Mouse (Mus musculus) small intestine, adult 2 months (tissue): Measurements from ENCODE around the gene Gm10644. TPM values are rescaled to one million over a fixed set of nuclear protein-coding genes. Genes with fewer than 3 reads are reported as not detected.

Experiments
- H3K27ac ChIP-seq: fragments of 200-500 bp; 2 replicates; pipeline ENCODE4 v1.5.1; 2012; ENCODE audit warnings: low read depth, low read length, control low read depth, inconsistent platforms; ENCODE audit not compliant: insufficient read depth
- H3K27me3 ChIP-seq: fragments of 200-500 bp; 2 replicates; pipeline ENCODE4 v1.6.1; 2012; ENCODE audit warnings: mild to moderate bottlenecking, moderate library complexity, low read length, inconsistent platforms; ENCODE audit not compliant: control insufficient read depth, insufficient read depth
- H3K36me3 ChIP-seq: fragments of 200-500 bp; 2 replicates; pipeline ENCODE4 v1.6.1; 2012; ENCODE audit warnings: mild to moderate bottlenecking, low read length, control low read depth, inconsistent platforms; ENCODE audit not compliant: control insufficient read depth, insufficient read depth
- H3K4me1 ChIP-seq: fragments of 200-500 bp; 2 replicates; pipeline ENCODE4 v1.6.1; 2012; ENCODE audit warnings: low read length, inconsistent platforms, mixed read lengths; ENCODE audit not compliant: control insufficient read depth, insufficient read depth, insufficient read length
- H3K4me3 ChIP-seq: fragments of 200-500 bp; 2 replicates; pipeline ENCODE4 v1.5.1; 2012; ENCODE audit warnings: low read depth, mild to moderate bottlenecking, control low read depth, inconsistent platforms, low read length, moderate library complexity
- CTCF ChIP-seq: fragments of 200-500 bp; IDR thresholded peaks from 2 replicates; pipeline ENCODE4 v1.5.1; 2012; ENCODE audit warnings: low read depth, mild to moderate bottlenecking, control low read depth, inconsistent platforms, low read length, moderate library complexity, mixed read lengths; ENCODE audit not compliant: insufficient replicate concordance, insufficient read length; ENCODE audit errors: extremely low read depth
- POLR2A ChIP-seq: fragments of 200-500 bp; IDR thresholded peaks from 2 replicates; pipeline ENCODE4 v1.6.1; 2012; ENCODE audit warnings: low read depth, mild to moderate bottlenecking, control low read depth, inconsistent platforms, low read length, moderate library complexity
- WGBS: fragments of 180-500 bp; shearing (Covaris S2); methylation state at CpG from one replicate; pipeline ENCODE4 v1.1.7; 2018; 5-methylcytosine and 5-hydroxymethylcytosine counted together
- polyA plus RNA-seq: library from polyadenylated mRNA; depleted of rRNA; stranded (reverse); fragments of >200 nt; gene quantifications from 2 replicates; pipeline ENCODE4 v1.2.3, GENCODE M21; 2012

The Gm10644 gene
- polyA plus RNA-seq, 1 experiment = 0.44 TPM

DNA sequence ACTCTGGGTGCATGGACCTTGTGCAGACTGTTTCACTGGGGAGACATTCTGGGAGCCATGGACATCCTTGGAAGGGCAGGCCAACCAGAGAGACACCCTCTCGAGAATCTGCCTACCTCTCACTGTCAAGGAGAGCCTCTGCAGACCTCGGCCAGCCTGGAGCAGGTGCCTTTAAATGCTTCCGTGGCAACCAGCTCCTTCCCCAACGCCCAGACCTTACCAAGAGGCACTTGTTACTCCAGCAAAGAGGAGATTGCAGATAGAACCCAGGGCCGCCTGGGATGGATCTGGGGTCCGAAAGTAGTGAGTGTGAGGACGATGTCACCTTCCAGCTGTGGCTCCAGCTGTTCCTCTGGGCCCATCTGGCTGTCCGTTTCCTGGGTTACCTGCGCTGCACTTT, 23.2 kb upstream of the Gm10644 start:
- peaks cover 12% of the 10 kb centered on the region; the same call in 1 of the 2 replicates for H3K4me1 ChIP-seq
- WGBS = 81% methylated on average over 9 of the region's 9 CpGs
- H3K27ac ChIP-seq = no peak overlapping the region

DNA sequence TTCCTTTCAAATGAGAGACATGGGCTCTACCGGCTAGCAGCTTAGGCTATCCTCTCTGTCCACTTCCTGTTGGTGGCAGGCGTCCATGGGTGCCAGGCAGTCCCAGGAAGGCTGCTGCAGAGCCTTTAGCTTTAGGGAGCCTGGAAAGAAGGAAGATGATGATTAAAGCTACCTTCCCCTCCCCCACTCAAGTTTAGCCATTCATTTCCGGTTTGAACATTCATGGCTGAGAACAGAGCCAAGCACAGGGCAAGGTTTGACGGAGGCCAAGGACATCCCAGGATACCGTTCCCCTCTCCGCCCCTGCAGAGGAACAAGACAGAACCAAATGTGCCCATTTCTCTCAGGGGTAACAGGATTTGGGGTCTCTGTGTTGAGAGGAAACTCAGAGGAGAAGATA, 22.6 kb upstream of the Gm10644 start:
- Histone ChIP-seq H3K4me3 (no peak overlapping the region), H3K27me3 (no peaks in the 10 kb centered on the region), H3K4me1 (peaks cover 12% of the 10 kb centered on the region; the same call in 1 of the 2 replicates), H3K36me3 (peaks cover 13% of the 10 kb centered on the region), H3K27ac (no peak overlapping the region)
- 46% methylated on average over 6 of the region's 6 CpGs for WGBS
- TF ChIP-seq CTCF (no peak), POLR2A (no peak)

More for the DNA sequence above, 23.2 kb upstream of the Gm10644 start:
- TF ChIP-seq POLR2A = no peak
- TF ChIP-seq CTCF = no peak
- H3K4me3 ChIP-seq = no peak overlapping the region
- no peaks in the 10 kb centered on the region for H3K27me3 ChIP-seq
- peaks cover 13% of the 10 kb centered on the region for H3K36me3 ChIP-seq

DNA sequence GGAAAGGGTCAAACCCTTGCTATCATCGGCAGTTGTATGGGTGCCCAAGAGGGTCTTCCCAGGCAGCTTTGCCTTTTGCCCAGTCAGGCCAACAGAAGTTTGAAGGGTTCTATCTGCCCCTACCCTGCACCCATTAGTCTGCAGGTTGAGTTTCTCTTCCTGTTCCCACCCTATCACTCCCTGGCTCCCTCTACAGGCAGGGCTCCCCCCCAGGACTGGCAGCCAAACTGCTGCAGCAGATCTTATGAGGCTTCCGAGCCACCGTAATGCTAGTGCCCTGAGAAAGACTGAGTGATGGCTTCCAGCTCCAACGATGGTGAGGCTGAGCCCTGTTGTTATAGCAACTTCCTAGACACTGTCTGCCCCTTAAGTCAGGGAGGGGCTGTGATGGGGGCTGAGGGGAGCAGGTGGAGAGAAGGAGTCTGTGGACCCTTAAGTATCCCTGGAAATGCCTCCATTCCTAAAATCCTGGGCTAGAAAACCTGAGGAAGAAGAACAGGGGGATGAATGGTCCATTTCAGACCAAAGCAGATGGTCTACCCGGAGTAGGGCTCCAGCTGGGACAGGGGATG, 21.9 kb upstream of the Gm10644 start:
- no peak for TF ChIP-seq POLR2A
- TF ChIP-seq CTCF = no peak
- WGBS = 90% methylated on average over 5 of the region's 5 CpGs
- Histone ChIP-seq H3K4me1 (peaks cover 15% of the 10 kb centered on the region; the same call in 1 of the 2 replicates), H3K36me3 (peaks cover 12% of the 10 kb centered on the region), H3K4me3 (no peak overlapping the region), H3K27me3 (no peaks in the 10 kb centered on the region), H3K27ac (no peak overlapping the region)

DNA sequence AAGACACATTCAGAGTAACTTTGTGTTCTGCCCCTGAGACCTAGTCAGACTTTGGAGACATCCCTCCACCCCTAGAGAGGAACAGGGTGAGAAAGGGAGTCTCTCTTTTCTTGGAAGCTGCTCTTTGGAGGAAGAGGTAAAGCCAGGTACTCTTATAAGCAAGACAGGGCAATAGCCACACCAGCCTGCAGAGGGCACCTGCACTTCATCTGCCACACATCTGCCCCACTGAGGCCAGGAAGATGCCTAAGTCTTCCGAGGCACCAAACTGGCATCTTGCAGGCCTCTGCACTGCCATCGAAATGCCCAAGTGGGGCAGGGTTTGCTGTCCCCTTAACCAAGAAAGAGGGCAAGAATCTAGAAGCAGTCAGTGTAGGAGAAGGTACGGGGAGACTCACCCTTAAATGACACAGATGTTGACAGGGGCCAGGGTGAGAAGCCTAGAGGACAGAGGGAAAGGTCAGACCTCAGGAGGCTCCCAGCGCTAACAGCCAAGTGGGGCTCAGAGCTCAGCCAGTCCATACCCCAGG, 21.2 kb upstream of the Gm10644 start:
- no peaks in the 10 kb centered on the region for H3K27me3 ChIP-seq
- H3K36me3 ChIP-seq = peaks cover 6% of the 10 kb centered on the region; the same call in 1 of the 2 replicates
- peaks cover 15% of the 10 kb centered on the region; the same call in 1 of the 2 replicates for H3K4me1 ChIP-seq
- no peak overlapping the region for H3K27ac ChIP-seq
- H3K4me3 ChIP-seq = no peak overlapping the region
- WGBS = 72% methylated on average over 4 of the region's 4 CpGs
- TF ChIP-seq CTCF (peak; percentile 45; the same call in 1 of the 2 replicates), POLR2A (no peak)

DNA sequence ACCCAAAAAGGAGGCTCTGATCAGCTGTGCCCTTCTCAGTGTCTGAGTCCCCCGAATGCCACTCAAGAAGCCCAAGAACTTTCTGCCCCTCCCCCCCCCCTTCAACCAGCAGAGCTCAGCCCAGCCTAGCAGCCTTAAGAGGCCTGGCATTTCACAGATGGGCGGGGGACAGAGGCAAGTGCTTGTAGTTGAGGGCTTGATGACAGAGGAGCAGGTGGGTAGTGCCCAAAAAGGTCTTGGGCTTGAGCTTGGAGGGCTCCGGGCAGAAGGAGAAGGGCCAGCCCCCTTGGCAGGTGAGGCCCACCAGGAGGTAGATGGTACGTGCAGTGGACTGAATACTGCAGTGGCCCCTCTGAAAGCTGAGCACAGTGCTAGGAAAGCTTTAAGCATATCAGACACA, 19.5 kb upstream of the Gm10644 start:
- no peaks in the 10 kb centered on the region for H3K36me3 ChIP-seq
- H3K27ac ChIP-seq = no peak overlapping the region
- TF ChIP-seq POLR2A = no peak
- TF ChIP-seq CTCF = no peak
- H3K4me1 ChIP-seq = peaks cover 15% of the 10 kb centered on the region; the same call in 1 of the 2 replicates
- WGBS = 86% methylated on average over 4 of the region's 4 CpGs
- H3K4me3 ChIP-seq = no peak overlapping the region
- H3K27me3 ChIP-seq = no peaks in the 10 kb centered on the region

DNA sequence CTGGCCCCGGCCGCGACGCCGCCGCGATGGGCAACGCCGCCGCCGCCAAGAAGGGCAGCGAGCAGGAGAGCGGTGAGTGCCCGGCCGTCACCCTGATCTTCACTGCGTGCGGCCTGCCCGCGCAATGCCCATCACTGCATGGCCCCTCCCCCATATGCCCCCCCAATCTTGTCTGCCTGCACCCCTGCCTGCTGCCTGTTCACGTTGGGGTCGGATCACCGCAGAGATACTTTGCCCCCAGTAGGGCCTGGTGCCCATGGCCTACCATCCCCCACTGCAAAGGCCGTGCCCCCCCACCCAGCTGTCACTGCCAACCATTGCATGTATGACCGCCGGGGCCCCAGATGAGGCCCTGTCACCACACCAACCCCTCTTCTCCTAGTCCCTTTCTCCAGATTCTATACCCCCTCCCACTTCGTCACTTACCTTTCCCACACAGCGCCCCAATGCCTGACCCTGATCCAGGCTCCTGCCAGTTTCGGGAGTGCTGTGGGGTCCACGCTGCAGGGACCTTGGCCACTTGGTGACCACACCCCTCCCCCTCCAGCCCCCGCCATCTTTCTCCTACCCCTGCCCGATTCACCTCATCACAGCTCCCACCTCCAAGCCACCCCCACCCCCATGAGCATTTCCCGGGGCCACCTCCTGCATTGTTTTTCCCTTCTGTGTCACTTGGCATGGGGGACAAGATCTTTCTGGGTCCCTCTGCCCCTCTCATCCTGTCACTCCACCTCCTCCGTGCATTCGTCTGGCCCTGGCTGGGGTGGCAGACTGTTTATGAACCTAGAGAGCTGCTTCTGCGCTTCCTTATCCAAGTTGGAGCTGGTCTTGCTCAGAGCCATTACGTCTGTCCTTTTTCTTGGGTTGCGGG, 18.4 kb upstream of the Gm10644 start:
- H3K36me3 ChIP-seq = no peaks in the 10 kb centered on the region
- peaks cover 15% of the 10 kb centered on the region; the same call in 1 of the 2 replicates for H3K4me1 ChIP-seq
- 8% methylated on average over 37 of the region's 37 CpGs for WGBS
- H3K27ac ChIP-seq = no peak overlapping the region
- TF ChIP-seq CTCF (no peak), POLR2A (no peak)
- no peaks in the 10 kb centered on the region for H3K27me3 ChIP-seq
- peak overlapping the region; percentile 95 for H3K4me3 ChIP-seq
